Mouse (Mus musculus) forebrain, postnatal 0 days (tissue): ENCODE results near the gene Medag. TPM values are rescaled to one million over a fixed set of nuclear protein-coding genes. Genes with fewer than 3 reads are reported as not detected.

Experiments
- ATAC-seq: fragments of 200-750 bp; cut with Nextera tagmentation; 2 replicates; pipeline ENCODE4 v1.8.0; 2017; ENCODE audit warnings: mild to moderate bottlenecking, moderate library complexity
- DNase-seq: peaks from one replicate; pipeline ENCODE4 v3.0.0-alpha.2; 2015
- H3K27ac ChIP-seq: fragments of 300-500 bp; sonication (generic); 2 replicates; pipeline ENCODE4 v1.5.1; 2014; ENCODE audit warnings: low read depth, mild to moderate bottlenecking, antibody characterized with exemption, low read length, moderate library complexity, mixed read lengths
- H3K27me3 ChIP-seq: fragments of 300-500 bp; sonication (generic); 2 replicates; pipeline ENCODE4 v1.6.1; 2014; ENCODE audit warnings: mild to moderate bottlenecking, low read length, mixed read lengths; ENCODE audit not compliant: insufficient read depth
- H3K36me3 ChIP-seq: fragments of 300-500 bp; sonication (generic); 2 replicates; pipeline ENCODE4 v1.6.1; 2014; ENCODE audit warnings: mild to moderate bottlenecking, moderate library complexity; ENCODE audit not compliant: insufficient read depth
- H3K4me1 ChIP-seq: fragments of 300-500 bp; sonication (generic); 2 replicates; pipeline ENCODE4 v1.6.1; 2014; ENCODE audit warnings: antibody characterized with exemption; ENCODE audit not compliant: insufficient read depth
- H3K4me2 ChIP-seq: fragments of 300-500 bp; sonication (generic); 2 replicates; pipeline ENCODE4 v1.6.1; 2014; ENCODE audit warnings: low read depth, mild to moderate bottlenecking, moderate library complexity
- H3K4me3 ChIP-seq: fragments of 300-500 bp; sonication (generic); 2 replicates; pipeline ENCODE4 v1.5.1; 2014; ENCODE audit warnings: low read depth, low read length, mixed read lengths
- H3K9ac ChIP-seq: fragments of 300-500 bp; sonication (generic); 2 replicates; pipeline ENCODE4 v1.6.1; 2014; ENCODE audit warnings: mild to moderate bottlenecking
- H3K9me3 ChIP-seq: fragments of 300-500 bp; sonication (generic); 2 replicates; pipeline ENCODE4 v1.6.1; 2016; ENCODE audit warnings: low read length
- CTCF ChIP-seq: sonication (generic); IDR thresholded peaks from 2 replicates; pipeline ENCODE4 v1.5.1; 2016; ENCODE audit warnings: antibody characterized with exemption, control low read depth, low read depth
- WGBS: fragments of 180-500 bp; shearing (Covaris S2); extraction: QIAGEN DNeasy Blood & Tissue Kit; methylation state at CpG from one replicate; pipeline ENCODE4 v1.1.7; 2014; 5-methylcytosine and 5-hydroxymethylcytosine counted together
- polyA plus RNA-seq: library from polyadenylated mRNA; unstranded; fragments of >200 nt; fragmentation: Nextera tagmentation; extraction: Ambion mirVana; gene quantifications from 2 replicates; pipeline ENCODE4 v1.2.1, GENCODE M21; 2015
- total RNA-seq: library from RNA; depleted of rRNA; stranded (reverse); fragments of >200 nt; gene quantifications from 2 replicates; pipeline ENCODE4 v1.2.3, GENCODE M21; 2014; rRNA removed

Gene Medag
- total RNA-seq (1.7 and 2.1 TPM in 2 replicates), polyA plus RNA-seq (1.1 and 1.8 TPM in 2 replicates)

DNA sequence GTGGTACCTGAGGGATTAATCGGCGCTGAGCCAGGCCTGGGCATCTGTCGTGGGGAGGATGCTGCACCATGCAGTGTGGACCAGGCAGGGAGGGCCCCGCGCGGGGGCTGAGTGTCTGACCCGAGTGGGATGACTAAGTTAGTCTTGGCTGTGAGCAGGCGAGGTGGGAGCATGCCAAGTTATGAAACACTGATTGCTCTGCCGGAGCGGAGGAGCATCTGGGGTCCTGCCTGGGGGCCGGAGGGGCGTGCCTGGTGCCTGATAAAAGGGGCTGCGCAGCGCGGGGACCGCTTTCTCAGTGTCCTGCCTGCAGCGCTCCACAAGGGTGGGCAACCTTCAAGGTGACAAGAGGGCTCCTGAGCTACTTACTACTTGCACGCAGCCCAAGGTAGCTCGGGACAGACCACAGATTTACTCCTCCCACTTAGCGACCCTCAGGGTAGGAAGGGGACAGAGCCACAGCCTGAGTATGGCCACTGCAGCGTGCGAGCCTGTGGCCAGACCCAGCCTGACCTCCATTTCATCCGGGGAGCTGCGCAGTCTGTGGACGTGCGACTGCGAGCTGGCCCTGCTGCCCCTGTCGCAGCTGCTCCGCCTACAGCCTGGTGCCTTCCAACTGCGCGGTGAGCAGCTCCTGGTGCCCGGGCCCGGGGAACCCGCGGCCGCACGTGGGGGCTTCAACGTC lies at the start of gene Medag:
Gene Medag, plus strand, starts transcription at position 241 of the 685 bp plus-strand sequence.
- 7% methylated on average over 38 of the region's 38 CpGs for WGBS
- Histone ChIP-seq H3K9ac (peak within 1 kb of the TSS; percentile 19; the same call in 1 of the 2 replicates), H3K4me2 (peak within 1 kb of the TSS; percentile 50), H3K27me3 (no peaks in the 10 kb centered on the region), H3K36me3 (no peaks in the 10 kb centered on the region), H3K9me3 (no peaks in the 10 kb centered on the region), H3K4me1 (peaks cover 16% of the 10 kb centered on the region), H3K27ac (no peak within 1 kb of the TSS), H3K4me3 (peak within 1 kb of the TSS; percentile 18; the same call in 1 of the 2 replicates)
- DNase-seq, result peak; percentile 37
- peak; percentile 32; the same call in 1 of the 2 replicates for ATAC-seq
- TF ChIP-seq CTCF, result no peak

- no peak for ATAC-seq
- Histone ChIP-seq H3K27me3 (no peaks in the 10 kb centered on the region), H3K27ac (no peak overlapping the region), H3K4me3 (no peak overlapping the region), H3K4me1 (no peaks in the 10 kb centered on the region), H3K36me3 (no peaks in the 10 kb centered on the region), H3K4me2 (no peak overlapping the region), H3K9me3 (no peaks in the 10 kb centered on the region), H3K9ac (no peak overlapping the region)
- WGBS, result 89% methylated on average over 3 of the region's 3 CpGs
- TF ChIP-seq CTCF, result no peak
- DNase-seq, result no peak
These were observed 48.9 kb upstream of the Medag start for GRCm38 (mm10) chr5:149362626-149363025.

GRCm38 (mm10) chr5:149363903-149364755 lies 47.4 kb upstream of the Medag start:
- 66% methylated on average over 16 of the region's 16 CpGs for WGBS
- TF ChIP-seq CTCF, result no peak
- Histone ChIP-seq H3K4me3 (no peak overlapping the region), H3K27ac (no peak overlapping the region), H3K36me3 (no peaks in the 10 kb centered on the region), H3K9ac (no peak overlapping the region), H3K4me2 (no peak overlapping the region), H3K27me3 (no peaks in the 10 kb centered on the region), H3K9me3 (no peaks in the 10 kb centered on the region), H3K4me1 (no peaks in the 10 kb centered on the region)
- ATAC-seq (no peak), DNase-seq (no peak)

- Histone ChIP-seq H3K9ac (no peak overlapping the region), H3K4me3 (no peak overlapping the region), H3K36me3 (no peaks in the 10 kb centered on the region), H3K27ac (no peak overlapping the region), H3K9me3 (no peaks in the 10 kb centered on the region), H3K4me2 (no peak overlapping the region), H3K27me3 (no peaks in the 10 kb centered on the region), H3K4me1 (no peaks in the 10 kb centered on the region)
- ATAC-seq (no peak), DNase-seq (no peak)
- 66% methylated on average over 2 of the region's 2 CpGs for WGBS
- TF ChIP-seq CTCF, result no peak
These were observed 44.5 kb upstream of the Medag start for GRCm38 (mm10) chr5:149367011-149367410.

DNA sequence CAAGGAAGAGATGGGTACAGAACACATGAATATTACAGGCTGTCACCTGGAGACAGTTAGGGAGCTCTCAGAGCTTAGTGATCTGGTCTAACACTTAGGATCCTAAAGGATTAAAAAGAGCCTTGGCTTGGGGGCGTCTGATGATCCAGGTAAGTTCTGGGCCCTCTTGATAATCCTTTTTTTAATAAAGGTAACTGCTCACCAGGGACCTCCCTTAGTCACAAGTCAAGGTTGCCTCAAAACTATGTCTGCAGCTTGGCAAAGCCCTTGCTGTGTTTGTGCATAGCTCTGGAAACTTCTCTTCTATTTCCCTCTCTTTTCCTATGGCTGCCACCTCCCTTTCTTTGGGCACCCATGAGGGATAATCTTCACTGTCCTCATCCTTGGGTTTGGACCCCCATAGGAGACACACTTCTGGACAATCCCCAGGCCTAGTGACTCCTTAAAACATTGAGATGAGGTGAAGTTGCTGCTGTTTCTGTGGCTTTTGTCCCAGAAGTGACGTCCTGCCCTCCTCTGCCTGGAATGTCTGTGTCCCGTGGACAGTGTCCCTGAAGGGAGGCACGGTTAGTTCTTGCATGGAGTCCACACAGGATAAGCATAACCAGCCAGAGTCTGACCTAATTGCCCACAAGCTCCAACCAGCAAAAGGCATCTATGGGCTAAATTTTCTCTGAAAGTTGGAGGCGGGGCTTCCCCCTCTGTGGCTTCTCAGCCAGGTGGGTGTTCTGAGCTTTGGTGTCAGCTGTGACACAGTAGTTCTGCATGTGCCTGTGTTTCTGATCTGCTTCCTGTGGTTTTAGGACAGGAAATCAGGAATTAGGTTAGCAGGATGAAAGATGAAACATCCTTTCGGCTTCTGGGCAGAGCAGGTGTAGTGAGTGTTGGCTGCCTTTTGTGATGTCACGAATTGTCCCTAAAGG lies 43.7 kb upstream of the Medag start:
- Histone ChIP-seq H3K9me3 (no peaks in the 10 kb centered on the region), H3K36me3 (no peaks in the 10 kb centered on the region), H3K4me2 (no peak overlapping the region), H3K9ac (no peak overlapping the region), H3K27me3 (no peaks in the 10 kb centered on the region), H3K4me1 (no peaks in the 10 kb centered on the region), H3K4me3 (no peak overlapping the region), H3K27ac (no peak overlapping the region)
- 68% methylated on average over 7 of the region's 7 CpGs for WGBS
- DNase-seq (no peak), ATAC-seq (no peak)
- TF ChIP-seq CTCF, result no peak

- Histone ChIP-seq H3K27me3 (no peaks in the 10 kb centered on the region), H3K36me3 (no peaks in the 10 kb centered on the region), H3K27ac (no peak overlapping the region), H3K4me3 (no peak overlapping the region), H3K4me1 (no peaks in the 10 kb centered on the region), H3K9ac (no peak overlapping the region), H3K4me2 (no peak overlapping the region), H3K9me3 (no peaks in the 10 kb centered on the region)
- TF ChIP-seq CTCF, result no peak
- DNase-seq (no peak), ATAC-seq (no peak)
- WGBS, result 82% methylated on average over 12 of the region's 12 CpGs
These were observed 42.8 kb upstream of the Medag start for GRCm38 (mm10) chr5:149368575-149369312.
